Mouse (Mus musculus): ENCODE results near the gene Zfp454.

Zfp454 gene

DNA sequence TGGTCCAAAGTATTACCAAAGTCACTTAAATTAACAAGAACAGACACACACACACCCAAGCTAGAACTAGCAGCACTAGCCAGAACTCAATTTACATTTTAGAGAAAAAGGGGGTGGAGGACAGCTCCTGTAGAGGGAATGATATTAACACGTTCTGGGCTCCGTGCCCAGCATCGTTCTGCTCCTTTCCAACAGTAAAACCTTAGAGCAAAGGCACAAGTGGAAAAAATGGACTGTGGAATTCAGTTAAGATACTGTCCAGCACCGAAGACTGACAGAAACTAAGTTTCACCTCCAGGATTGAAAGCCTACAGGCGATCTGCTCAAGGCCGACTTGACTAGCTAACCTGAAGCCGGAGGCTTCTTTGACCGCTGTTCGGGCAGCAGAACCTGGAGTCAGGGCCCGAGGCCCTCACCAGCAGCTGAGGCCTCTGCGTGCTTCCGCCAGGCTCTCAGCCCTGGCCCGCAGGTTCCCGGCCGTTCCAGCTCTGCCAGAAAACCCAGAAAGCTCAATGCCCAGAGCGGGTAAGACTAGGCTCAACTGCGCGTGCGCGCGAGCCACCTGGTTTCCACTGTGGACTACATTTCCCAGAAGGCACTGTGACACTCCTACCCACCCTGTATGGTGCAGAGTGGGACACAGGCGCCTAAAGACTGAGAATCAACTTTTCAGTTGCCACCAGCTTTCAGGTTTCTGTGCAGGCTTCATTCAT, 46.3 kb downstream of the Zfp454 start, which contains the start of gene Zfp879:
Gene Zfp879, minus strand, starts transcription at position 530 of the 713 bp plus-strand sequence.
- DNase-seq (ENCODE audit: low spot score) = peak; percentile 63

DNA sequence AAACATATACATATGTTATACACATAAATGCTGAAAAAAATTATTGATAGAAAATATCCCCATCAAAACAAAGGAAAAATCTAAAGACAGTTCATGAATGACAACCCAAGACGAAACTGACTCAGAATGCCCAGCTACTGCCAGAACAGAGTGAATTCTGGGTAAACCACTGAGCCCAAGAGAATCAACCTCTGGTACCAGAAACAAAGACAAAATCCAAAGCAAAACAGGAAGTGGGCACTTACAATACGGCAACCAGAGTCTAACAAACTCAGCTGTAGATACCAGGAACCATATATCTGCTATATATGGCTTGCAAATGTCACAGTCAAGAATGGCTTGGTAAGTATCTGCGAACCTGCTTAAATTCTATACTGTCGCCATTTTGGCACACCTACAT, 51.7 kb downstream of the Zfp454 start:
- DNase-seq (ENCODE audit: low spot score) = no peak

DNA sequence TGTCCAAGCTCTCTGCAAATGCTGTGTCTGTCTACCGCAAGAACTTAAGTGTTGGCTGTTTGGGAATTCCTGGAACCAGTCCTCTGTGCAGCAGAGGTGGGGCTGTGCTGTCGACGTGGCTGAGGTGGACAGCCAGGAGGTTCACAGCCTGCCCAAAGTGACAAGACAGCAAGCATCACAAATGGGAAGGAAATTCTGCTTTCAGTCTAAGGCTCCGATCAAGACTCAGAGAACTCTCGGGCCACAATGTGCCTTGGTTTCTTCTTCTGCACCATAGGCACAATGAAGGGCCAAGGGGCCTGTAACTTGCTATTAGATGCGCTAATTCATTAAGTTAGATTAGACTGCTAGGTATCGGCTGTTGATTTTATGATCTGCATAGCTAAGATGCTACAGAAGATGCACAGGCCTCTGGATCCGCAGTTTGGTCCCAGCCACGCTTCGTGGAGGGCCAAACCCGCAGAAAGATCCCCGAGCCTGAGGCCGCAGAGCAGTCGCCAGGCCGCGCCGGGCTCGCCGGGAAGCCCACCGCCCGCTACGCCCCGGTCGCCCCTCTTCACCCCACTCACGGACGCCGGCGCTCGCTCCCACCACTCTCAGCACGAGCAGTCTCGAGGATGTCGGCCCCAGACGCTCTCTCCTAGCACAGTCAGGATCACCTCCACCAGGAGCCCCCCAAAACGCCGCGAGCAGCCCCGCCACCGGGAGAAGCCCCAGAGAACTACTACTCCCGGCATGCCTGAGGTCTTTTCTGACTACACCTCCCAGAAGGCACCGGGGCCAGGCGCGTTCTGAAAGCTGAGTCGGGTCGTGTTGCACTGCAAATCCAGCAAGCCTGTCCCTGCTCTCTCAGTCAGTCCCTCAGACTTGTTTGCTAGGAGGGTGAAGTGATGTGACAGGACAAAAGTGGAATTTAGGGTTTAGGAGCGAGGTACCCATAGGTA, 60.2 kb downstream of the Zfp454 start, which contains the start of gene Zfp354c:
Gene Zfp354c, minus strand, starts transcription at position 715 of the 944 bp plus-strand sequence.
- peak; percentile 50 for DNase-seq (ENCODE audit: low spot score)

DNA sequence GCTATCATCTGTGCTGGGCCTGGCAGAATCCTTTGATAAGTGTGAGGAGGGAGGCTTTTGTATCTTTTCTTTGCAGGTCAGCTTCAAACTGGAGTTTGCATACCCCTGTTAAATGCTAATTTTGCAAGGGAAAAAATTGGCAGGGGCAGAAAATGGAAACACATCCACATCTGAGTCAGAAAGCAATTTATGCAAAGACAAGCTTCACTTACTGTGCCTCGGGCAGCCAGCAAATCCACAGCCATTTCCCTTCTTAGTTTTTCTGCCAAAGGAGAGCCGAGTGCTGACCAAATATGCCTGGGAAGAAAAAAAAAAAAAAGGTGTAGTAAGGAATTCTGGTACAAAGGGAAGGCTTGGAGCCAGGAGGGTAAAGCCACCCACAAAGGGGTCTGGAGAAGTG, 61.2 kb downstream of the Zfp454 start:
- DNase-seq (ENCODE audit: low spot score) = no peak

Data from urinary bladder, postnatal 10 days (tissue).